Mouse (Mus musculus) embryo, embryonic 9.5 days (tissue): ENCODE results near the gene Rab14.
A peak's percentile ranks its signal among the peaks of the same experiment; 100 is the strongest.

Source experiments
- DNase-seq: peaks from one replicate; pipeline ENCODE4 v3.0.0-alpha.2; 2017; ENCODE audit errors: extremely low spot score

The Rab14 gene

DNA sequence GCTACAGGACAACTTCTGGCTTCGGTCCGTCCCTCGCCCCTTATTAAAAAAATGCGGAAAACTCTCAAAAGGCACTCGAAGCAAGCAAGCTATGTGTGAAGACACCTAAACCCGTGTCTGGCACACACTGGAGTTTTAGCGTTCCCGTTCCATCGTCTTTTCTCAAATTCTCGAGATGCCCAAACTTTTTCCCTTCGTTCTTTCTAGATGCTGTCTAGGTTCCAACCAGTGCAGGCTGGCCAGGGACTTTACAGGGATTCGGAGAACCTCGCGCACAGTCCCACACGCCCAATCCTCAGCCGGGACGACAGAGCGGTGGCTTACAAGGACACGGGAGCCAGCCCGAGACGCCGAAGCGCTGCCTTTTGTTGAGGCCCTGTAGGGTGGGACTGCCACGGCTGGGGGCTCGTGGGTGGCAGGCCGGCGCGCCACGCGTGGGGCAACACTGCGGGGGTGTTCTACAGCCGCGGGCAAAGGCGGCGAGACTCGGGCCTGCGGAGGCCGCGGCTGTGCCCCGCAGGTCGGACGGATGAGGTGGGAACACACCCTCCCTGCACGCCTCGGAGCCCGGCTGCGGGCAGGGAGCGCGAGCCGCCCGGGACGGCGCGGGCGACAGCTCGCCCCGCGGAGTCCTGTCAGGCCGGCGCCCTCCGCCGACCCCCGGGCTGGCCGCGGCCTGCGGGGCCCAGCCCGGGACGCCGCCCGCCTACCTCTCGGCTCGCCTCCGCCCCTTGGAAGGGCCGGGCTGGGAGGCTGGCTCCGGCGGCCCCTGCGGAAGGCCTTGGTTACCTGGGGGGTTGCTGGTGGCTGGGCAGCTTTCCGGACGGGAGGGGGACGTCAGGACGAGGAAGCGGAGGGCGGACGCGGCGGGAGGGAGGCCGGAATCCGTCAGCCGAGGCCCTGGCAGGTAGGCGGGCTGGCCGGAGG, 686 bp downstream of the Rab14 start:
- DNase-seq: peak; percentile 40

DNA sequence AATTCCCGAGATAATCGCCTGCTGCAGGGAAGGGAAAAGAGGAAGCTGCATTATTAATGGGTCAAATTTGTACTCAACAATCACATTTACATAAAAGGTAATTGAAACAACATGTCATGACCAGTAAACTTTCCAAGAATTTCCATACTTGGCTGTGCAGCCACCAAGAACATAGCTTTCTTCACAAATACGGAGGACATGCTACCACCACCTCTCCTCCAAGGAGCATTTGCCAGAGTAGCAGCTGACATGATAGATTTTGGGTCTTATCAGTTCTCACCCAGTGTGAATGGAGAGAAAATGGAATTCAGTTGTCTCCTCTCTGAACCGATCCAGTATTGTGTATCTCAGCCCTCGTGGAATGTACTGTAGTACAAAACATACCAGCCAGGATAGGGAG, 1.4 kb downstream of the Rab14 start:
- peak; percentile 10 for DNase-seq

DNA sequence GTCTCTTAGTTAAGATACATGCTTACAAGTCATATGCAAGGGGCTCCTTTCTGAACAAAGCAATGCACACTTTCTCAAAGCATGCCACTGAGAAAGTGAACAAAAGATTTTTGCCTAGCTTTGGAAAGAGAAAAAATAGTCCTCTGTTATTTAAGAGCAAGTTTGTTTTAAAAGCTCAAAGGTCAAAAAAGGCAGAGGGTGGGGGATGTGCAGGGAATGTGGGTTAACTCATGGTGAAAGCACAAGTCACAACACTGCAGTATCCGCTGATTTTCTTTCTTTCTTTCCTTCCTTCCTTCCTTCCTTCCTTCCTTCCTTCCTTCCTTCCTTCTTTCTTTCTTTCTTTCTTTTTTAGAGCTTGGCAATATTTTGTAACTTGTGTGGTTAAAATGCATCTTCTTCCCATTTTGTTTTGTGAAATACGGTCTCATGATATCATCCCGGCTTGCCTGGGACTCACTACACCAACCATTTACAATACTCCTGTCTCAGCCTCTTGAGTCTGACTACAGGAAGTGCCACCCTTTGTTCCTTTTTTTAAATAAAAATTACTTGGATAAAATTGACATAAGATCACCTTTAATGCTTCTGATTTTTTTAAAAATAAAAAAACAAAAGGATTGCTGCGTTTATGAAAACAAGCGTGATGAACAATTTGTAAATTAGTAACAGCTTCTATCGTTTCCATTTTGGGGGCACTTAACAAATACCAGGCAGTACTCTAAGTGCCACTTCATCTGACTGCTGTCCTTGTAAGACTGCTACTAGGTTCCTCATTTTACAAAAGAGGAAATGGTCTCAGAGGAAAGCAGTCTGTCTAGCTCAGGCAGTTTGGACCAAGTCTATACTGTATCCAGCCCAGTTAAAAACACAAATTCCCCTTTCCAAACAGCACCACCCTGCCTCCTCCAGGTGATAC, 5.0 kb downstream of the Rab14 start:
- no peak for DNase-seq

- DNase-seq: no peak
Observed at GRCm38 (mm10) chr2:35193976-35194375, 6.9 kb downstream of the Rab14 start.

- no peak for DNase-seq
Observed at GRCm38 (mm10) chr2:35188929-35189328, 12.0 kb downstream of the Rab14 start.

DNA sequence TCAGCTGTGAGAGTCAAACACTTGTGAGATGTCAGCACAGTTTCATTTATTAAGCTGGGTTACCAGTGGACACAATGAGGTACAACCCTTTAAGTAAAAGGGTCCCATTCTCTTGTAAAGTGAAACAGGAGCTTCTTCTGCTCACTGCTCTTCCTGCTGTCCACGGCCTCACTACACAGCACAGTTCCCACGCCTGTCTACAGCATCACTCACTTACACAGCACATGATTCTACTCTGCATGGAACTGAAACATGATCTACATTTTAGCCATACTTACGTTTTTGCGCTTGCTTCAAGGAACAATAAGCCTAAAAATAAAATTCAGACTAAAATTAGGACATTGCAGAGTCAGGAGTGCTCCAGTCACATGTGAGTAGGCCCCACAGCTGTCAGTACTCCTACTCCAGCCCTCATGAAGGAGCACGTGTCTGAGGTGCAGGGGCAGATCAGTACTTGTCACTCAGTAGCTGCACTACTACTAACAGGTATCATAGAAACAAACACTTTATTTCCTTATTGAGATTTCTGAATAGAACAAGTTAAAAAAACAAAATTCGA, 17.7 kb downstream of the Rab14 start:
- DNase-seq: no peak

DNA sequence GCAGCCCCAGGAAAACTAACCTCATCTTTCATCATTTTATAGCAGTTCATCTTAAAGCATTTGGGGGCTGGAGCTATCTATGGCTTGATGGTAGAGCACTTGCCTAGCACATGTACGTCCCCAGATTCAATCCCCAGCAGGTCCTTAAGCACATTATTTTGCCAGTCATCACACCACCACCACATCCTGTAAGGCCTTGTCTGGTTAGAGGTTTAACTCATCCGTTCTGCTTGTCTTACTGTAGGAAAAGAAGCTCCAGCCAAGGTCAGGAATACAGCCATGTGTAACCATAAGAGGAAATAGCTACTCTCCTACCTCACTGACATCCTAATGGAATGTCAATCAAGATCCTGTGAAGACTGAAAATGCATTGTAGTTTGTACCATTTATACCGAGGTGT, 22.8 kb downstream of the Rab14 start:
- no peak for DNase-seq

DNA sequence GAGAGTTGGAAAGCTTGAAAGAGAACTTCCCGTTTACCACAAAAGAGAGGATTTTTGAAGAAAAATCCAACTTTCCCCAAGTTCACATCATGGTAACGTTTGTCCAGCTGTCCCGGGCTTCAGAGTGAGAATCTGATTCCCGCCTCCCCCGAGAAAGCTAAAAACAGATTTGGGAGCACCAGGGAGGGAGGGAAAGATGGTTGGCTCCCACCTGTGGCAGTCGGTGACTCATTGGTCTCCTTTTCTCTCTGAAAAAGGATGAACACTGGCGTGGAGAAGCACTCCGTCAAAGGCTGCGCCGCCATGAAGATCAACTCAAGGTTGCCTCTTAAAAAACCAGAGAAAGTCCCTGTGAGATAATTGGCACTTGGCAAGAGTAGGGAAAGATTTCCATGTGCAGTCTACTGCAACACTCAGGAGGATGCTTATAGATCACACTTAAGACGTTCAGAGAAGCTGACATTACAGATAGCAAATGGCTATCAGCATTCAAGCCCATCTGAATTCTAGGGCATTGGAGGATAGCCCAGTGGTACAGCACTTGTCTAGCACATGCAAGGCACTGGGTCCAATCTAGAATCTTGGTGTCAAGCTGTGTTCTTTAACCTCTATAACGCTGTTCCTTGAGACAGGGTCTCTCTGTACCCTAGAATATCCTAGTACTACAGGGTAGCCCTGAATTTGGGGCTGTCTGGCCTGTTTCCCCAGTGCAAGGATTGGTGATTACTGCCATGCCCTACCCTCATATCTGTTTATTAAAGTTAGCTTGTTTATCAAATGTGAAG, 25.4 kb downstream of the Rab14 start:
- no peak for DNase-seq

GRCm38 (mm10) chr2:35174100-35174499, 26.8 kb downstream of the Rab14 start:
- DNase-seq: no peak

DNA sequence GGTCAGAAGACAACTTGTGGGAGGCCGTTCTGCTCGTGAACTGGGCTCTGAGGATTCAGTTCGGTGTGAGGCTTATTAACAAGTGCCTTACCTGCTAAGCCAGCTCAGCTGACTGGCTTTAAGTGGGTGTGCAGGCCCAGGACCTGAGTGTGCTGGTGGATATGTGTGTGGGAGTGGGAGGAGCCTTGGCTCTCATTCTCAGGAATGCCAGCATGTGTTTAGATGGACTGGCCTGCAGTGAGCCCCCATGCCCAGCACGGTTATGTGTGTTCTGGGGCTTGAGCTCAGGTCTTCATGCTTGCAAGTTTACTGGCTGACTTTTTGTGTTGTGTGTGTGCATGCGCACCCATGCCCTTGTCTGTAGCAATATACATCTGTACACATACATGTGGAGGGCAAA, 27.3 kb downstream of the Rab14 start:
- DNase-seq: no peak

DNA sequence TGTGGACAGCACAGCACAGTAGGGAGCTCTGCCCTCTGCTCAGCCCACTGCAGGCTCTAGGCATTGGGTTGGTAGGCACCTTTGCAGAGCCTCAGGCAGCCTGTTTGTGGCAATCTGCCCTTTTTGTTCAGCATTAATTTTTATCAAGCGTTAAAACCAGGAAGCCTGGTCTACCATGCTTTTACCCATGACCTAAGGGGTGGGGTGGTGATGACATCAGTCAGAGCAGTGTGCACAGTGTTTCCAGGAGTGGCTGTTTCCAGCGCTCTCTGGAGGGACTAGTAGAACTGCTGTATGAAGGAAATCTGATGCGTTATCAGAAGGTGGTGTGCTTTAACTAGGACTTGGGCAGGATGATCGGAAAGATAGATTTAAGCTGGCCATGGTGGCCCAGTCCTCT, 28.7 kb downstream of the Rab14 start:
- no peak for DNase-seq

- DNase-seq: no peak
Observed at GRCm38 (mm10) chr2:35171341-35171861, 29.5 kb downstream of the Rab14 start.

- DNase-seq: no peak
Observed at GRCm38 (mm10) chr2:35169452-35169851, 31.5 kb downstream of the Rab14 start.

GRCm38 (mm10) chr2:35166816-35167215, 34.1 kb downstream of the Rab14 start:
- DNase-seq: no peak

DNA sequence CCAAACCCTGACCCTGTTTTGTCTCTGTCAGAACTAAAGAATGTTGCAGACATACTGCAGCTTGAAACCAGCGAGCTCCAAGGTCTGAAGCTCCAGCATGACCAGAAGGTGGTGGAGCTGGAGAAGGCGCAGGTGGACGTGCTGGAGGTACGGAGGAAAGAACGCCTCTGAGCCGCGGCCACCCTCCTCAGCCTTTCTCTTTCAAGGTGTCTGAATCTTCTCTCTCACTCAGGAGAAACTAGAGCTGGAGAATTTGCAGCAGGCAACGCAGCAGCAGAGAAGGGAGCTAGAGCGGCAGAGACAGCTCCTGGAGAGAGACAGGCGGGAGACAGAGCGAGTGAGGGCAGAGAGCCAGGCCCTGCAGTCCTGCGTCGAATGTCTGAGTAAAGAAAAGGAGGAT, 35.5 kb downstream of the Rab14 start:
- no peak for DNase-seq

- no peak for DNase-seq
Observed at GRCm38 (mm10) chr2:35163396-35163795, 37.5 kb downstream of the Rab14 start.

- DNase-seq: no peak
Observed at GRCm38 (mm10) chr2:35161846-35162488, 39.0 kb downstream of the Rab14 start.

GRCm38 (mm10) chr2:35160206-35160605, 40.7 kb downstream of the Rab14 start:
- no peak for DNase-seq

- no peak for DNase-seq
Observed at GRCm38 (mm10) chr2:35158358-35158757, 42.6 kb downstream of the Rab14 start.

DNA sequence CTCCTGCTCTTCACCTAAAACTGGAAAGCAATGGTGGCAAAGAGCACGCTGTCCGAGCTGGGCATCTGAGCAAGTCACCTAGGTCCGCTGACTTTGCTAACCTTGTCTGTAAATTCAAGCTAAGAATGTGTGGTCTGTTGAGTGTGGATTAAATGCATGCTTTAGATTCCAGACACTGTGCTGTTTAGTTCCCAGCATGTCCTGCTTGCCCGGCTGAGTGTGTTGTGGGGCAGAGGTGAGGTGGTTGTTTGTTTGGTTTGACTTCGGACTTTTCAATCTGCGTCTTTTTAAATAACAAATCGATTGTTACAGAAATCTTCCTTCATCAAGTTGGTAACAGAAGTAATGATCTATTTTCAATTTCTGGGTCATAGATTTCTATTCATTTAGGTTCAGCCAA, 43.1 kb downstream of the Rab14 start:
- DNase-seq: no peak

DNA sequence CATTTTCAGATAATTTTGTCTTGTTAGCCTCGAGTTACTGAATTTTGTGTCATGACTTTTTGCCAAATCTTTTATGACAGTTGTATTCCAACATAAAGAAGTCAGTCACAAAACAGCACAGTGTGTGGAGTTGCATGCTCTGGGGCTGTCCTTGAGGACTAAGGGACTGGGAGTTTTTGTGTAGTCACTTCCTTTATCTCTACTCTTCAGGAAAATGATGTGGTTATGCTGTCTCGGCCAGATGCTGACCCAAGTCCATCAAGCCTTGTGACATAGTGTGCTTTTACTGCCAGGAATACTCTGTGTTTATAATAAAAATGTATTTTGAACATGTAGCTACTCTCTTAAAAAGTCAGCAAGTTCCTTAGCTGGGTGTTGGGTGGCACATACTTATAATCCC, 43.9 kb downstream of the Rab14 start:
- no peak for DNase-seq
